Mouse (Mus musculus) megakaryocyte, embryonic 14.5 days (primary cell): ENCODE data around the gene Fcf1. TPM values are rescaled to one million over a fixed set of nuclear protein-coding genes. Genes with fewer than 3 reads are reported as not detected.

Experiments used
- H3K27me3 ChIP-seq: replicated peaks from 2 replicates; pipeline ENCODE3; 2012; ENCODE audit warnings: inconsistent platforms
- H3K36me3 ChIP-seq: replicated peaks from 2 replicates; pipeline ENCODE3; 2012; ENCODE audit warnings: low read length, inconsistent platforms, mixed read lengths
- H3K4me1 ChIP-seq: 2 replicates; pipeline ENCODE4 v1.6.1; 2012; ENCODE audit warnings: inconsistent platforms
- H3K4me3 ChIP-seq: replicated peaks from 2 replicates; pipeline ENCODE3; 2012; ENCODE audit warnings: moderate library complexity, mild to moderate bottlenecking, inconsistent platforms
- H3K9me3 ChIP-seq: 2 replicates; pipeline ENCODE4 v1.6.1; 2012; ENCODE audit warnings: inconsistent platforms
- FLI1 ChIP-seq: IDR thresholded peaks from 2 replicates; pipeline ENCODE4 v1.6.1; 2012; ENCODE audit warnings: low read length, inconsistent platforms, mixed read lengths
- GATA1 ChIP-seq: IDR thresholded peaks from 3 replicates; pipeline ENCODE4 v1.6.1; 2012; ENCODE audit warnings: mixed read lengths, low read length, inconsistent platforms, borderline replicate concordance
- polyA plus RNA-seq: library from polyadenylated mRNA; stranded (reverse); fragments of >175 nt; gene quantifications from 2 replicates; pipeline ENCODE4 v1.2.3, GENCODE M21; 2012; ENCODE audit warnings: low replicate concordance; ENCODE audit not compliant: insufficient read depth

Gene Fcf1
- polyA plus RNA-seq, 1 experiment: 24.7 TPM

GRCm38 (mm10) chr12:84944150-84944812 lies 26.4 kb upstream of the Fcf1 start:
- Histone ChIP-seq H3K36me3 (peaks cover 93% of the 10 kb centered on the region), H3K4me3 (no peak overlapping the region), H3K27me3 (no peaks in the 10 kb centered on the region), H3K9me3 (0 out of 2 replicates have a peak, but pooled peaks cover 6% of the 10 kb centered on the region), H3K4me1 (peaks cover 8% of the 10 kb centered on the region)
- TF ChIP-seq GATA1 (no peak), FLI1 (no peak)

GRCm38 (mm10) chr12:84944813-84945553 lies 25.7 kb upstream of the Fcf1 start:
- H3K36me3 ChIP-seq: peaks cover 93% of the 10 kb centered on the region
- H3K27me3 ChIP-seq: no peaks in the 10 kb centered on the region
- peaks cover 14% of the 10 kb centered on the region for H3K4me1 ChIP-seq
- H3K4me3 ChIP-seq: no peak overlapping the region
- TF ChIP-seq FLI1 (no peak), GATA1 (no peak)
- H3K9me3 ChIP-seq: 0 out of 2 replicates have a peak, but pooled peaks cover 6% of the 10 kb centered on the region

- Histone ChIP-seq H3K9me3 (0 out of 2 replicates have a peak, but pooled peaks cover 3% of the 10 kb centered on the region), H3K4me3 (no peak overlapping the region), H3K27me3 (no peaks in the 10 kb centered on the region), H3K36me3 (peaks cover 83% of the 10 kb centered on the region), H3K4me1 (peaks cover 22% of the 10 kb centered on the region)
- TF ChIP-seq FLI1 (no peak), GATA1 (no peak)
Measured at GRCm38 (mm10) chr12:84947894-84948583, 22.7 kb upstream of the Fcf1 start.

GRCm38 (mm10) chr12:84948584-84949285 lies 22.0 kb upstream of the Fcf1 start:
- Histone ChIP-seq H3K27me3 (no peaks in the 10 kb centered on the region), H3K36me3 (peaks cover 77% of the 10 kb centered on the region), H3K4me3 (no peak overlapping the region), H3K9me3 (0 out of 2 replicates have a peak, but pooled peaks cover 3% of the 10 kb centered on the region), H3K4me1 (peaks cover 22% of the 10 kb centered on the region)
- no peak for TF ChIP-seq FLI1
- no peak for TF ChIP-seq GATA1

- H3K27me3 ChIP-seq: no peaks in the 10 kb centered on the region
- H3K4me3 ChIP-seq: no peak overlapping the region
- TF ChIP-seq GATA1 (no peak), FLI1 (no peak)
- H3K9me3 ChIP-seq: 0 out of 2 replicates have a peak, but pooled peaks cover 3% of the 10 kb centered on the region
- peaks cover 14% of the 10 kb centered on the region for H3K4me1 ChIP-seq
- peaks cover 69% of the 10 kb centered on the region for H3K36me3 ChIP-seq
Measured at GRCm38 (mm10) chr12:84950763-84951162, 19.9 kb upstream of the Fcf1 start.

- H3K4me1 ChIP-seq: peaks cover 14% of the 10 kb centered on the region
- H3K36me3 ChIP-seq: peaks cover 71% of the 10 kb centered on the region
- H3K4me3 ChIP-seq: no peak overlapping the region
- TF ChIP-seq FLI1 (no peak), GATA1 (no peak)
- 0 out of 2 replicates have a peak, but pooled peaks cover 3% of the 10 kb centered on the region for H3K9me3 ChIP-seq
- H3K27me3 ChIP-seq: no peaks in the 10 kb centered on the region
Measured at GRCm38 (mm10) chr12:84951531-84951930, 19.2 kb upstream of the Fcf1 start.

- Histone ChIP-seq H3K9me3 (no peaks in the 10 kb centered on the region), H3K36me3 (peaks cover 71% of the 10 kb centered on the region), H3K27me3 (no peaks in the 10 kb centered on the region), H3K4me3 (no peak overlapping the region), H3K4me1 (peaks cover 14% of the 10 kb centered on the region)
- TF ChIP-seq GATA1 (no peak), FLI1 (no peak)
Measured at GRCm38 (mm10) chr12:84952351-84952750, 18.3 kb upstream of the Fcf1 start.

GRCm38 (mm10) chr12:84956317-84956716 lies 14.4 kb upstream of the Fcf1 start:
- no peak for TF ChIP-seq FLI1
- no peak for TF ChIP-seq GATA1
- Histone ChIP-seq H3K9me3 (no peaks in the 10 kb centered on the region), H3K4me1 (peaks cover 7% of the 10 kb centered on the region), H3K27me3 (no peaks in the 10 kb centered on the region), H3K36me3 (peaks cover 57% of the 10 kb centered on the region), H3K4me3 (no peak overlapping the region)

GRCm38 (mm10) chr12:84958794-84959356 lies 11.8 kb upstream of the Fcf1 start:
- peaks cover 64% of the 10 kb centered on the region for H3K36me3 ChIP-seq

More at GRCm38 (mm10) chr12:84958794-84959356, 11.8 kb upstream of the Fcf1 start:
- Histone ChIP-seq H3K4me3 (no peak overlapping the region), H3K4me1 (peaks cover 14% of the 10 kb centered on the region), H3K27me3 (no peaks in the 10 kb centered on the region), H3K9me3 (no peaks in the 10 kb centered on the region)
- no peak for TF ChIP-seq FLI1
- no peak for TF ChIP-seq GATA1
